Mouse (Mus musculus): ENCODE data around the gene Myo6.

The Myo6 gene

DNA sequence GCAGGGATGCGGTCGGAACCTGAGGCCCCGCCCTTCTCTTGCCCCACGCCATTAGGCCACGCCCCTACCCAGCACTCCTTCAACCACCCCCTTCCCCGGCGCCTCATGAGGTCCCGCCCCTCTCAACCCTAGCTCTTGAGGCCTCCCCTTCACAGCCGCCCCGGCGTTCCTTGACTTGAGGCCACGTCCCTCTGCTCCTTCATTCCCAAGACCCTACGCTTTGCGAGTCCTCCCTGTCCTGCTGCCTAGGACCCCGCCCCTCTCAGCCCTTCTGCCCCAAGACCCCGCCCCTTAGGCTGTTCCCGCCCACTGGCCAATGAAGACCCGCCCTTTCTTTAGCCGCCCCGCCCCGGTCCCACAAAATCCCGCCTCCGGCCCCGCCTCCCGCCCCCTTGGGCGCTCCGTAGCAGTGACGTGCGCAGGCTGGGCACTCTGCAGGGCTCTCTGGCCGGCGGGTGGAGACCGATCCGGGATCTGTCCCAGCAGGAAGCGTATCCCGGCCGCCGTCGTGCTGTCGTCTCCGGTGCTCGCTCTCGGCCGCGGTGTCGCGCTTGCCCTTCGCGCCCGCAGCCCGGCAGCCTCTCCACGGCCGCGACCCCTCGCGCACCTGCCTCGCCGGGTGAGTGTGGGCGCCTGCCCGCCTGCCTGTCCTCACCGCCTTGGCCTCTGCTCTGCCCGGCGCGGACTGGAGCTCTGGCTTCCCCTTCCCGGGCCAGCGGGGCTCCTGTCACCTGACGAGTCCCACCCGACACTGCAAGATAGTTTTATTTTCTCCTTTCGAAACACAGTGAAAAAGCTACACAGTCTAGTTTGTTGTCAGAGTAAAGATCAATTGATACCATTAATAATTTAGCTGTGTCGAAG, at the start of gene Myo6:
Gene Myo6, plus strand, starts transcription at position 421 of the 864 bp plus-strand sequence.
- DNase-seq (ENCODE audit: low read depth, low spot score) = peak; percentile 86

DNA sequence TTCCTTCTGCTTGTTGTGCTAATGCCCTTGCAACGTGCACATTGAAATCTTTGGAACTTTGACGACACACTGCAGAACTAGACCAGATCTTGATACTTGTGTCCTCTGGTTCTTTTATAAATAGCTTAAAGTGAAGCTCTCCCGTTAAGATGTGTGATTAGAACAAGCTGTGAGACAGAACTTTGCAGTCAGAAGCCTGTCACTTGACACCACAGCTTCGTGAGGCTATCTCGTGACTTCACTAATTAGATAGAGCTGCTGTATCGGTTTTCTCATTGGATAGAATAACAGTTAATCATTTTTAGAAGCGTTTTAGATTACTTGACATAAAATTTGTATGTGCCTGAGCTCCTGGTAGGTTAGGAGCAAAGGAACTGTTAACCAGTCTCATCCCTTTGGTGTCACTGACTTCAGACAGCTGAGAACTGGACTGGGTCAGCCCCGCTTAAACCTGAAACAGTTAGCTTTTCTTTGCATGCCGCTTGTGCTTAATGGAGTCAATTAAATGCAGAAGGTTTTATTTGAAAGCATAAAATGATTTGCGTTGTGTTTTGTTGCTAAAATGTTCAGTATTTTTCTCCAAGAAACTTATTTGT, 18.7 kb upstream of the Myo6 start:
- DNase-seq (ENCODE audit: low read depth, low spot score) = no peak

DNA sequence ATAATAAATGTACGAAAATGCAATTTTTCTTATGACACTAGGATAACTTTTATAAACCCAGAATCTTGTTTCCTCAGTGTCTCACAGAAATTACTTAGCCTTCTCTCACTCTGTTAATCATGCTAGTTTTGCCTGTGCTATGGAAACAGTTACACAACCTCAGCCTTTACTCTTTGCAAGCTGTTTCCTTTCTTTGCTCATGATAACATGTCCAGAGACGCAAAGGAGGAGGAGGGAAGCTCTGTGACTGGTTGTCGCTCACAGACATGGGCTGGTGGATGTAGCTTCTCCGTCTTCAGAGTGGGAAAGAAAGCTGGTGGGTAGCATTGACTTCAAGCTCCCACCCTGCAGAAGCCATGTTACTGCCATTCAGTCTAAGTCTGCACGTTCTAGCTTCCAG, 15.2 kb upstream of the Myo6 start:
- DNase-seq (ENCODE audit: low read depth, low spot score) = no peak

DNA sequence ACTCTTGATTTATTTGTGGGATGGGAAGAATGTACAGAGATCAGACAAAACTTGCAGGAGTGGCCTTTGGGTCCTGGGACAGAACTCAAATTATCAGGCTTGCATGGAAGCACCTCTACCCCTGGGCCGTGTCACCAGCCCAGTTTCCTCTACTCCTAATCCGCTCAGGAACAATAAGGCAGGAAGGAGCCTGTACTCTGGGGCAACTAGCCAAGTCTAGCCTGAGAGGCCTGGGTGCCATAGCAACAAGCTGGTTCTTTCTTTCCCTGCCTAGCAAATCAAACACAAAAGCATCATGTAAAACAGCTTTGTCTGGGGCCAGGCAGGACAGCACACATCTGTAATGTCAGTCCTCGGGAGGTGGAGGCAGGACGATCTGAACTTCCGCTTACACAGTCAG, 9.6 kb upstream of the Myo6 start:
- no peak for DNase-seq (ENCODE audit: low read depth, low spot score)

DNA sequence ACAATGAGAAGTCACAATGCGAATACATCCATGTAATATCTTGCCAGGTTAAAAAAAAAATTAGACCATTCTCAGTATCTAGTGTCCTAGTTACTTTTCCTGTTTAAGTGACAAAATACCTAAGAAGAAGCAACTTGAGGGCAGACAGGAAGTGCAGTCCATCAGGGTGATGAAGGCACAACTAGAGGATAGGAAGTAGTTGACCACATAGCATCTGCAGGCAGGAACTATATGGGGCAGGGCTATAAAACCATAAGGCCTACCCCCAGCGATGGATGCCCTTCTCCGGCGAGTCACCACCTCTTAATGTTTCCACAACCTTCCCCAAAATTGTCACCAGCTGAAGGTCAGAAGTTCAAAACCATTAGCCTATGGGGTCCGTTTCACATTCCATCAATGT, 8.1 kb upstream of the Myo6 start:
- DNase-seq (ENCODE audit: low read depth, low spot score) = no peak

DNA sequence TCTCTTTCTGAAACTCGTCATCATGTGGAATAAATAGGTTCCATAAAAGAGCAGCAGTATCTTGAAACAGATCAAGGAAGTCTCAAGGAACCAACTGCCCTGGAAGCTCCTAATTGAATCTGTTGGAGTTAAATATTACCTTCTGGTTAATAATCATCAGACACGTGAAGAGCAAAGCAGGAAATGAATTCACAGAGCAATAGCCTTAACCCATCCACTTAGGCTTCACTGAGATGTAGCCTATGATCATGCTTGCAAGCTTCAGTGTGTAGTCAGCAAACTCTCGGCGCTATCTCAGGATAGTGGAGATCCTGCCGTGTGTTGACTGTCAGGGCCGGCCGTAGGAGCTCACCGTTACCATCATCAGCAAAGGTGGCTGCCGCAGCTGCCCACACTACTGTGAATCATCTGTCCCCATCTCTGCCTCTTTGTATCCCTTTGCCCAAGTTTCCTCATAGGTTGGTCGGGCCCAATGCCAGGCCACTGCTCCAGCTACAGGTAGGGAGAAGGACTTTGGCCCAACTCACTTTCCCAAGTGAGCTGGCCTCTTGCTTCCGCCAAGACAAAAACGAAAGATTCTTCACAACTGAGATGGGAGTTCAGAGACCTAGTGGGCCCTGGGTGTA, 6.9 kb upstream of the Myo6 start:
- DNase-seq (ENCODE audit: low read depth, low spot score) = no peak

DNA sequence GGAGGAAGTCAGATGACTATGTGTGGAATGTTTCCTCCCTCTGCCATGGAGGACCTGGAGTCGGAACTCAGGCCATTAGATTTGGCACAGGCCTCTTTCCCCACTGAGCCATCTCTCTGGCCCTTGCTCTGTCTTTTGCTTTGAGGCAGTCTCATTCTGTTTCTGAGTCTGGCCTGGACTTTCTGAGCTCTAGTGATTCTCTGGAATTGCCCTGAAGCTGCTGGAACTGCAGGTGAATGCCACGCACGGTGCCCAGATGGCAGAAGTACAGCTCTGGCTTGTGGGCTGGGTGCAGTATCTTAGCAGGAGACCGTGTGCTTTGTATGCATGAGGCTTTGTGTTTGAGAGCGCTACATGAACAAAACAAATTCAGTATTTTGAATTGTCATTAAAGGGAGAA, 5.9 kb upstream of the Myo6 start:
- DNase-seq (ENCODE audit: low read depth, low spot score) = no peak

DNA sequence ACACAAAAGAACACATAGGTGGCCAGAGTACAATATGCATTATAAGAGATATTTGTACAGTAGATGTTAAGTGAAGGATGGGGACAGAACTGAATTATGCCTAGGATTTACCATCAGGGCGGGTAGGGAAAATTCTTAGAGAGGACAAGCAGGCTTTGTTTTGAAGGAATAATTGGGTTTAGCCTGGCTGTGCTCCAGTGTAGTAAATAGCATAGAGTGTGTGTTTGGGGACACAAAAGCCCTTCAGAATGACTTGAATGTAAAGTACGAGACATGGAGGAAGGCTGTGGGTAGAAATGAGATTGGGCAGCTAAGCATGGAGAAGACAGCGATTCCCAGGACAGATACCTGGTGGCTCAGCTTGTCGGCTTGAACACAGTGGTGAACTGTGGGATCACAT, 3.4 kb upstream of the Myo6 start:
- no peak for DNase-seq (ENCODE audit: low read depth, low spot score)

DNA sequence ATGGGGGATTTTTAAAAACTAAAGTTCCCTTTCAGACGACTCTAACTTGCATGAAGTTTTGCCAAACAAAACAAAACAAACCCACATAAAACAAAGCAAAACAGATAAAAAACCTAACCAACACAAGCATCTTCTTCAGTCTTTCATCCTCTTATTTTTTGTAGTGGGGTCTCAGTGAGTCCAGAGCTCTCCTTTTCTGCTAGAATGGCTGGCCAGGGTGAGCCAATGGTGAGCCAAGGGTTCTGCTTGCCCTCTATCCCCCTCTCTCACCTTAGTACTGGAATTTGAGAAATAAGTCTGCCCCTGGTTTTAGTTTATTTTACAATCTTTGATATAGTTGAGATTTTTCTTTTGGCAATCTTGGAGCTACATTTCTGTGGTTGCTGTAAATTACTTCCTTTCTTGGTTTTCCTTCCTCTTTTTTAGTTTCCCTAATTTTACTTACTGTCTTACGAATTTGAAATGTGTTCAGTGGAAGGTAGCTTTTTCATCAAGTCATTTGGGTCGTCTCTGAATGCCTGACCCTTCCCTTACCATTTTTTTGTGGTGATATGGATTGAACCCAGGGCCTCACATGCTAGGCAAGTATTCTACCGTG, 1.6 kb upstream of the Myo6 start:
- DNase-seq (ENCODE audit: low read depth, low spot score) = no peak

DNA sequence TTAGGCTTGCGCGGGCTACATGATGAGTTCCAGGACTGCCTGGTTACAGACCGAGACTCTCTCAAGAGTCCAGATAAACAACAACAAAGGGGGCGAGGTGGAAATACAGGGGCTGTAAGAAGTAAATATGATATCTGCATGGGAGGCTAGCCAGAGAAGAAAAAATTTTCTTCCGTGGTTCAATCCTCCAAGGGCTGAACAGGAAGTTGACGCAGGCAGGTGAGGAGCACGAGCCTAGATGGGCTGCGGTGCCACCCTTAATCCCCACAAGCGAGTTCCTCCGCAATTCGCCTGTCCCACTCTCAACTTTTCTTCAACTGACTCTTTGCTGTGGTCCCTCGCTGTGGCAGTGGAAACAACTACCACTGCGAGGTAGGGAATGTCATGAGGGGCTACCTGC, 640 bp upstream of the Myo6 start:
- DNase-seq (ENCODE audit: low read depth, low spot score) = no peak

DNA sequence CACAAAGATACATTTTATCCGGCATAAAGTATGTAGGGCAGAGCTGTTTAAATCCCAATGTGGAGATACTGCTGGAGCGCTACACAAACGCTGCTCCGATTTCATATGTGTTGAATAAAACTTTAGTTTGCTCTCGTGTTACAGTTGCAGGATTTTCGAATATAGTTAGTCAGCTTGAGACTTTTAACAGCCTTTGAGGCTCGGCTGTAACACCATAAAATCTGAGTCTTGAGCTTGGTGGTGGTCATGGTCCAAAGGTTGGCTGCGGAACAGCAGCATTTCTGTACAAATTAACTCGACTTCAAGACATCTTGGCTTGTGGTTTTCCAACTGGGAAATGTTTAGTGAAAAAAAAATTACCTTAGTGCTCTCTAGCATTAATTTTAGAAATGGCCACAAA, 859 bp downstream of the Myo6 start:
- no peak for DNase-seq (ENCODE audit: low read depth, low spot score)

DNA sequence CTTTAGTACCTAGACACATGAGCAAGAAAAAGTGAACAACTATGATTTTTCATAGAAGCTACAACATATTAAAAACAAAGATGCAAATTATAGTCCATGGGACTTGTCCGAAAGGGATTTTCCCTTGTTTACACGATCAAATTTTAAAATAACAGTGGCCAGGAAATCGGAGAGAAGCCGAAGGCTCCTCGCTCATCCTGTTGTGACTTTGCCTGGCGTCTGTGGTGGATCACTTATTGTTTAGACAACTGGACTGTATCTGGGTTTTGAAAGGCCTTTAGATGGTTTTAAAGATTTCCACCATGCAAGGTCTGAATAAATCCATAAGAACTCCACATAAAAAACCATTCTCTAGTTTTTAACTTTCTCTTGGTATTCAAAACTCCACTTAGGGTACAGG, 1.6 kb downstream of the Myo6 start:
- DNase-seq (ENCODE audit: low read depth, low spot score) = no peak

DNA sequence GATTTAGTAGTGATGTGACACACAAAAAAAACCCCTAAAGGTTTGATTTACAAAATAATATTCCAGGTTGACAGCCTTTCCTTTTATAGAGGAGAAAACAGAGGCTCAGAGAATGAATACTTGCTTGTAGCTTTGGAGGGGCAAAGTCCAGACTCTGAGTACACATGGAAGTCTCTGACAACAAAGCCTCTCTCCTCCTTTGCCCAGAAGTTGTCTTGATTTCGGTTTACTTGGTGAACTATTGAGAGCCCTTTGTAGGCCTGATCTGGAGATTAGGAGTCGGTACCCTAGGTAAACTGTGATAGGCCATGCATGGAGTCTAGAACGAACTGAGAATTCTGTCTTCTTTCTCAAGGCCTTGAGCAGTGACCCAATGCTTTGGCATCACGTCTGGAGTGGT, 2.3 kb downstream of the Myo6 start:
- DNase-seq (ENCODE audit: low read depth, low spot score) = no peak

DNA sequence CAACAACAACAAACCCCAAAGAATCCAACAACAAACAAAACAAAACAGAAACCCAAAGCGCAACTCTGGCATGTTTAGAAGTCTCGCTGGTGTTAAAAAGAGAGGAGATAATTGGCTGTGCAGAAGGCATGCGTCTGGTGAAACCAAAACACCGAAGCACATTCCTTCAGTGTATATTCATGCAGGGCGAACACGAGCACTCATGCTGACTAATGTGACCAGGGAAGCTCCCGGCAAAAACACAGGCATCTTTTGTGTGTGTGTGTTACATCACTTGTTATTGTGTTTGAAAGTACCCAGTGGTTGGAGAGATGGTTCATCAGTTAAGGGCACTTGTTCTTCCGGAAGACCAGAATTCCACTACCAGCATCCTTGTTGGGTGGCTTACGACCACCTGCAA, 4.7 kb downstream of the Myo6 start:
- DNase-seq (ENCODE audit: low read depth, low spot score) = no peak

DNA sequence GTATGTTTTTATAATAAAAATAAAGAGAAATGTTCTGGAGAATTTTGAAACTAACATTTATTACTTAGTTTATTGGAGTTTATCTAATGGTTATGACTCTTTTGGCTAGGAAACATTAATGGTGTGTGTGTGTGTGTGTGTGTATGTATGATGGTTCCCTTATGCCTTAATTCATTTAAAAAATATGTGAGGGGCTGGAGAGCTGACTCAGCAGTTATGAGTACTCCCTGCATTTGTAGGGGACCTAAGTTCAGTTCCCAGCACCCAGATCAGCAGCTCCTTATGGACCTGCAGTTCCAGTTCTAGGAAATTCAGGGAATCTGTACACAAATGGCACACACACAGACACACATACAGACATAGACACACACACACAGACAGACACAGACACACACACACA, 6.4 kb downstream of the Myo6 start:
- no peak for DNase-seq (ENCODE audit: low read depth, low spot score)

DNA sequence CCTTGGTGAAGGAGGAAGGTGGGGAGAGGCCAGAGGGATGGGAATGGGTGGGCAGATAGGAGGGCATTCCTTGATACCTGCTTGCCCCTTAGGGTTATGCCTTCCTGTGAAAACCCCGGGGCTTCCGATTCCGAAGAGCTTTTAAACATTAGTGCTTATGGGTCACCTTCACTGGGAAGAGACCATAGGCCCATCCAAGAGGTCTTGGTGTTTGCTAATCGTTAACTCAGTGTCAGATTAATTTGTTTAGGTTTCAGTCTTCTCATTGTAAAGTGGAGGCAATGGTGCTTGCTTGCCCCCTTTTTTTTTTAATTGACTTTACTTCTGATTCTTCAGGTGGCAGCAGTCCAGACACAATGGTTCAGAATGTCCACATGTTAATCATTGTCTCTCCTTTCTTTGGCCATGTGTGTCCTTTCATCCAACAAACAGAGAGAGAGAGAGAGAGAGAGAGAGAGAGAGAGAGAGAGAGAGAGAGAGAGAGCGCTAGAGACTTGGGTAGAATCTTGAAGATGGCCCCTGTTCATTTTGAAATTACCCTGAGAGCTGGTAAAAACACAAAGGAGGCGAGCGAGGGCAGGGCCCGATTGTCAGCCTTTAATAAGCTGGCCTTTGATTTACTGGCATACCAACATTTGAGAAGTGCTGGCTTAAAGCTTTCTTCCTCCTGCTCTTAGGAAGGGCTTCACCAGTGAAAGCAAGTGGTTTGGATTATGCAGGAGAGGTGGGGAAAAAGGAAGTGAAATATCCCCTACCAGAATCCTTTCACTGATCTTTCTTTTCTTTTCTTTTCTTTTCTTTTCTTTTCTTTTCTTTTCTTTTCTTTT, 7.8 kb downstream of the Myo6 start:
- no peak for DNase-seq (ENCODE audit: low read depth, low spot score)

DNA sequence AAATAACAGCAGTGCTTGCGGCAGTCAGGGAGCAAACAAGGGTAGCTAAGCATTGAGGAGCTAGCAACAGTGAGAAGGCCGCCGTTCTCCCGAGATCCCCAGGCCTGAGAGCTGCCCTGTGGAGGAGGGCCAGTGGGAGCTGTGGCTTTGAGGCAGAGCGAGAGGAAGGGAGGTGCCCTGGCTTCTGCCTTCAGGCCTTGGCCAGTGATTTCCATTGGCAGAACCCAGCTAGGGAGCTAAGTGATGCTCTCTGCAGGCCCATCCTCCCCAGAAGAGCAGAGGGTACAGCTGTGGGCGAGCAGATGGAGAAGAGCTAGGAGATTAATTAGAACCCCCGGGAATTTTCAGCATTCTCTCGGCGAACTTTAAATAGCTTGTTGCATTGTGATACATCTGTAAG, 8.8 kb downstream of the Myo6 start:
- DNase-seq (ENCODE audit: low read depth, low spot score) = no peak

DNA sequence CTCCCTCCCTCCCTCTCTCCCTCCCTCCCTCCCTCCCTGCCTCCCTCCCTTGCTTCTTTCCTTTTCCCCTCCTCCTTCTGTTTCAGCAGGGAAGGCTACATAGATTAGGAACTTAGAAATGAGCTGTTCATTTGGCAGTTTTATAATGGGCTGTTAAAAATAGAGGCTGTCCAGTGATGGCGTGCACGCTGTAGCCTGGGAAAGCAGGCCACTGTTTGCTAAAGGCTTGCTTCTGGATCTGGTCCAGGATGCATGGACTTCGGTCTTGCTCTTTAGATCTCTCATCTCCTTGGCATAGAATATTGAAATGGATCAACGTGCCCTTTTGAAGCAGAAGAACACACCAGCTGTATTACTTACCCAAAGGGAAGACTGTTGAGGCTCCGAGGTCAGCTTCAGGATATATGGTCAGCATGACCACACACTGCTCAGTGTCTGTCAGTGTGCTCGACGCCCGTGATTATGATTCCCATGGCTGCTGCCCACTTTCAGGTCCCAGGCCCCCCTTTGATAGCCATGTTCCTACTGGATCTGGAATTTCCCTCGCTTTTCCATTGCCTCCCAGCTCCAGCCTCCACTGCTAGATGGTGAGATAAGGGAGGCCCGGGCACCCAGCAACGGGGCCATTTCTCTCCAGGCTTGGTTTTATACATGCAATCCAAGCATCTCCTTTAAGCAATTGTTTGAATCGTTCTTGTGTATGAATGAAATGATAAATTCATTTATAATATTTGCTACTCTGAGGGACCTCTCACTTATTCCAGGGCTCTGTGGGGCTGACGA, 12.1 kb downstream of the Myo6 start:
- no peak for DNase-seq (ENCODE audit: low read depth, low spot score)

DNA sequence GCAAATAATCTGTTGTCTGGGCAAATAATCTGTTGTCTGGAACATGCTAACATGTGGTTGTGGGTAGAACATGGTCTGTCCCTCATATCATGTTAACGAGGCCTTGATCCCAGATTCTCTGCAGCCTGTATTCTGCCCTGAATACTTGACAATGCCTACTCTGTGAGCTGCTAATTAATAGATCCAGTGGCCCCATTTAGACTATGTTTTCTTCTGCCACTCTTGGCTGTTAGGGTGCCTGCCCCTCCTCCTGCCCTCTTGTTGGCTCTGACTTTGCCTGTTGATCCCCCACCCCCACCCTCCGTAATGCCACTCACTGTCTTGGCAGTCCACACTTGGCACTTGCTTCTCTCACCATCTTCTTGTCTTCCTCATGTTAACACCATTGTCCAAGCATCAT, 13.8 kb downstream of the Myo6 start:
- no peak for DNase-seq (ENCODE audit: low read depth, low spot score)

DNA sequence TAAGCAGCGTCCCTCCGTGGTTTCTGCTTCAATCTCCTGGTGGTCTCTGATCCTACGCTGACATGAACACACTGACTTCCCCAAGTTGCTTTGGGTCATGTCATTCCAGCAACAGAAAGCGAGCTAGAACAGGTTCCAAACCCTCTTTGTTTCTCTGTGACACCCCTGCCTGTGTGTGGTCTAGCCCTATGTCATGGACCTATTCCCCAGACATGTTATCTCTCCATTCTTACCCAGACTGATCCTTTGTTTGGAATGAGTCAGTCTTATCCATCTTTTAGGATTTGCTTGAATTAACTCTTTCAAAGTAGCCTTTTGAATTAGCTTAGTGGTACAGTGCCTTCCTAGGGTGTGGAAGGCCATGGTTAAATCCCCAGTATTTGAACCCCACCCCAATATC, 14.9 kb downstream of the Myo6 start:
- DNase-seq (ENCODE audit: low read depth, low spot score) = no peak

DNA sequence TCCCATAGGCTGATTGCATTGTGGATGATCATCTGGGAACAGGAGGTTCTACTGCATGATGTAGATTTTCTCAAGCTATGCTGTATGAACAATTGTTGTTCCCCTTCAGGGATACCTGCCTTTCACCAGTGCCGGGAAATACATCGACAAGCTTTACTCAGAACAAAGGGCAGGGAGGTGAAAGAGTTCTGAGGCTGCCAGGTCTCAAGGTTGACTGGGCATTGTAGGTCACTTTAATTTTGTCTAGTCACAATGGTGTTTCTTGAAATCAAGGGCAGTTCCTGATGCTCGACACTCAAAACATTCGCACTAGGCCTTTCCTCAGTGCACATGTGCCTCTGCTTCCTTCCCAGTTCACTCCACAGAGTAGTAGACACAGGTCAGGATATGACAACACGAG, 15.9 kb downstream of the Myo6 start:
- no peak for DNase-seq (ENCODE audit: low read depth, low spot score)
